Mouse (Mus musculus) intestine, embryonic 14.5 days (tissue): ENCODE data around the gene Rab4a. TPM values are rescaled to one million over a fixed set of nuclear protein-coding genes. Genes with fewer than 3 reads are reported as not detected.

Experiments used
- ATAC-seq: fragments of 200-750 bp; cut with Nextera tagmentation; replicated peaks from 2 replicates; pipeline ENCODE4 v1.8.0; 2017; ENCODE audit warnings: low read depth, moderate number of reproducible peaks, moderate TSS enrichment, moderate library complexity; ENCODE audit not compliant: low FRiP score, low TSS enrichment
- DNase-seq: peaks from one replicate; pipeline ENCODE4 v3.0.0-alpha.2; 2018; ENCODE audit warnings: low spot score
- H3K27ac ChIP-seq: fragments of 300-500 bp; sonication (generic); 2 replicates; pipeline ENCODE4 v1.5.1; 2014; ENCODE audit warnings: low read depth, mild to moderate bottlenecking, control low read depth
- H3K27me3 ChIP-seq: fragments of 300-500 bp; sonication (generic); replicated peaks from 2 replicates; pipeline ENCODE4 v1.6.1; 2014; ENCODE audit warnings: low read length, control low read depth; ENCODE audit not compliant: control insufficient read depth, insufficient read depth
- H3K36me3 ChIP-seq: fragments of 300-500 bp; sonication (generic); 2 replicates; pipeline ENCODE4 v1.6.1; 2014; ENCODE audit warnings: low read length, control low read depth; ENCODE audit not compliant: control insufficient read depth, insufficient read depth
- H3K4me1 ChIP-seq: fragments of 300-500 bp; sonication (generic); replicated peaks from 2 replicates; pipeline ENCODE4 v1.6.1; 2014; ENCODE audit warnings: low read length, control low read depth, mixed read lengths; ENCODE audit not compliant: control insufficient read depth, insufficient read depth
- H3K4me2 ChIP-seq: fragments of 300-500 bp; sonication (generic); 2 replicates; pipeline ENCODE4 v1.6.1; 2014; ENCODE audit warnings: low read length
- H3K4me3 ChIP-seq: fragments of 300-500 bp; sonication (generic); 2 replicates; pipeline ENCODE4 v1.5.1; 2014; ENCODE audit warnings: low read depth, low read length, control low read depth, mixed read lengths
- H3K9ac ChIP-seq: fragments of 300-500 bp; sonication (generic); 2 replicates; pipeline ENCODE4 v1.6.1; 2014; ENCODE audit warnings: mild to moderate bottlenecking, low read length
- H3K9me3 ChIP-seq: fragments of 300-500 bp; sonication (generic); 2 replicates; pipeline ENCODE4 v1.6.1; 2016; ENCODE audit warnings: low read length, control low read depth; ENCODE audit not compliant: control insufficient read depth
- whole genome bisulfite sequencing: fragments of 180-500 bp; shearing (Covaris S2); extraction: QIAGEN DNeasy Blood & Tissue Kit; methylation state at CpG from one replicate; pipeline ENCODE4 v1.1.7; 2014; 5-methylcytosine and 5-hydroxymethylcytosine counted together
- polyA plus RNA-seq: library from polyadenylated mRNA; unstranded; fragments of >200 nt; fragmentation: Nextera tagmentation; extraction: Ambion mirVana; gene quantifications from 2 replicates; pipeline ENCODE4 v1.2.1, GENCODE M21; 2014

The Rab4a gene
- polyA plus RNA-seq, 1 experiment from 2014 or later: 52.0 TPM

DNA sequence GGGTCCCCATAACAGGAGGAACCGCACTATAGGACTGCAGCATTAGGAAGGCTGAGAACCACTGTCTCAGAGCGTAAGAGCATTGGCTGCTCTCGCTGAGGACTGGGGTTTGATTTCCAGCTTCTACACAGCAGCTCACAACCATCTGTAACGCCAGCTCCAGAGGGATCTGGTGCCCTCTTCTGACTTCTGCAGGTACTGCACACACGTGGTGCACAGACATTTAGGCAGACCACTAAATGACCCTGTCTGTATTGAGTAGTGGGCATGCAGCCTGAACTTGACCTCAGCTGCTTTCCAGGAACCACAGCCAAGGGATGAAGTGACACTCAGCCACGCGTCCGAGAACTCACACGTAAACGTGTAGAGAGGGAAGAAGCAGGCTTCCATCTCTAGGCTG is 17.3 kb downstream of the Rab4a start:
- Histone ChIP-seq H3K36me3 (peaks cover 24% of the 10 kb centered on the region), H3K4me3 (no peak overlapping the region), H3K4me1 (no peaks in the 10 kb centered on the region), H3K9ac (no peak overlapping the region), H3K27ac (no peak overlapping the region), H3K9me3 (no peaks in the 10 kb centered on the region), H3K27me3 (no peaks in the 10 kb centered on the region), H3K4me2 (no peak overlapping the region)
- whole genome bisulfite sequencing: 94% methylated on average over 10 of the region's 10 CpGs
- no peak for DNase-seq
- ATAC-seq: no peak

DNA sequence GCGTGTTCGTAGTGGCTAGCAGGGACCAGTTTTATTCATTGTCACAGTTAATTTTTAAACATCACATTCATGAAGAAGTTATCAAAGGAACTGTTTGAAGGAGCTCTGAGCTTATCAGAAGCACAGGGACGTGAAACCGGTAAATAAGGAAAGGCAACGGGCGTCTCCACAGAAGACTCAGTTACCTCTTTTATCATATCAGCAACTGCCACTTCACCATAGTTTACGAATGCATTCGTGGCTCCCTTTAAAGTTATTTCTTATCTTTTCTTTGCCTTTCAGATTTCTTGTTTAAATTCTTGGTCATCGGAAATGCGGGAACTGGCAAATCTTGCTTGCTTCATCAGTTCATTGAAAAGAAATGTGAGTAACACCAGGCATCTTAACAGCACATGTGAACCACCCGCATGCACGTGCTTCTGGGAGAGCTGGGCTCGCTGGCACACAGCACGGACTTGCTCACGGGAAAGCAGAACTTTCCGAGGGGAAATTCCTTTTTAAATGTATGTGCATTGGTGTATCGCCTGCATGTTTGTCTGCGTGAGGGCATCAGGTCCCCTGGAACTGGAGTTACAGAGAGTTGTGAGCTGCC is 17.8 kb downstream of the Rab4a start:
- ATAC-seq (no peak), DNase-seq (no peak)
- no peaks in the 10 kb centered on the region for H3K4me1 ChIP-seq
- H3K9me3 ChIP-seq: no peaks in the 10 kb centered on the region
- no peak overlapping the region for H3K27ac ChIP-seq
- H3K9ac ChIP-seq: no peak overlapping the region
- no peak overlapping the region for H3K4me3 ChIP-seq
- WGBS: 82% methylated on average over 18 of the region's 18 CpGs
- no peaks in the 10 kb centered on the region for H3K27me3 ChIP-seq
- no peak overlapping the region for H3K4me2 ChIP-seq
- peaks cover 29% of the 10 kb centered on the region for H3K36me3 ChIP-seq

- WGBS: 62% methylated on average over 9 of the region's 9 CpGs
- no peak for ATAC-seq
- DNase-seq: no peak
- Histone ChIP-seq H3K4me2 (no peak overlapping the region), H3K4me3 (no peak overlapping the region), H3K27me3 (no peaks in the 10 kb centered on the region), H3K9me3 (no peaks in the 10 kb centered on the region), H3K4me1 (no peaks in the 10 kb centered on the region), H3K36me3 (peaks cover 52% of the 10 kb centered on the region), H3K27ac (no peak overlapping the region), H3K9ac (no peak overlapping the region)
Measured at GRCm38 (mm10) chr8:123826001-123826400, 20.2 kb downstream of the Rab4a start.

- H3K27ac ChIP-seq: no peak overlapping the region
- ATAC-seq: no peak
- no peak overlapping the region for H3K4me3 ChIP-seq
- no peak overlapping the region for H3K4me2 ChIP-seq
- H3K9me3 ChIP-seq: no peaks in the 10 kb centered on the region
- peaks cover 55% of the 10 kb centered on the region for H3K36me3 ChIP-seq
- 90% methylated on average over 7 of the region's 7 CpGs for WGBS
- H3K4me1 ChIP-seq: no peaks in the 10 kb centered on the region
- H3K27me3 ChIP-seq: no peaks in the 10 kb centered on the region
- no peak overlapping the region for H3K9ac ChIP-seq
- DNase-seq: no peak
Measured at GRCm38 (mm10) chr8:123826758-123827157, 21.0 kb downstream of the Rab4a start.

DNA sequence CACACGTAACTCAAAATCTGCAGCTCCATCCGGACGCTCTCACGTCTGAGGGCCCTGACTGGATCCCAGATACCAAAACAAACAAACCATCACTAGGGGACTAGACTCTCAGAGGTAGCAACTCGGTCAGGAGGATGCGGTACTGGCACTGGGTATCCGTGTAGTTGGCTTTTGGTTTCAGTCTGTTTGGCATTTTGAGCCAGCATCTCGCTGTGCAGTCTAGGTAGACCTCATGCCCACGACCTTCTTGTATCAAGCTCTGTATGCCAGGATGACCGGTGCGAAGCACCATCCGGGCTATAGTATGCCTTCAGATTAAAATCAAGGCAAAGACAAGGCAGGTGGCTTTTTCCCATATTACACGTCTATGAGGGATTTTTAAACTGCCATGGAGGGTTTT is 21.7 kb downstream of the Rab4a start:
- WGBS: 88% methylated on average over 13 of the region's 13 CpGs
- H3K4me1 ChIP-seq: no peaks in the 10 kb centered on the region
- no peak for ATAC-seq

GRCm38 (mm10) chr8:123832757-123833156 is 27.0 kb downstream of the Rab4a start:
- over 99% methylated on average over 4 of the region's 4 CpGs for WGBS
- no peaks in the 10 kb centered on the region for H3K27me3 ChIP-seq
- no peak overlapping the region for H3K4me3 ChIP-seq
- no peak overlapping the region for H3K27ac ChIP-seq
- no peaks in the 10 kb centered on the region for H3K4me1 ChIP-seq
- ATAC-seq (no peak), DNase-seq (peak; percentile 67)
- H3K9me3 ChIP-seq: no peaks in the 10 kb centered on the region
- no peak overlapping the region for H3K9ac ChIP-seq
- H3K36me3 ChIP-seq: peaks cover 82% of the 10 kb centered on the region
- H3K4me2 ChIP-seq: no peak overlapping the region

More for the DNA sequence above, 21.7 kb downstream of the Rab4a start:
- H3K9ac ChIP-seq: no peak overlapping the region
- no peak for DNase-seq
- no peak overlapping the region for H3K27ac ChIP-seq
- H3K4me3 ChIP-seq: no peak overlapping the region
- H3K9me3 ChIP-seq: no peaks in the 10 kb centered on the region
- no peak overlapping the region for H3K4me2 ChIP-seq
- H3K36me3 ChIP-seq: peaks cover 62% of the 10 kb centered on the region
- H3K27me3 ChIP-seq: no peaks in the 10 kb centered on the region

DNA sequence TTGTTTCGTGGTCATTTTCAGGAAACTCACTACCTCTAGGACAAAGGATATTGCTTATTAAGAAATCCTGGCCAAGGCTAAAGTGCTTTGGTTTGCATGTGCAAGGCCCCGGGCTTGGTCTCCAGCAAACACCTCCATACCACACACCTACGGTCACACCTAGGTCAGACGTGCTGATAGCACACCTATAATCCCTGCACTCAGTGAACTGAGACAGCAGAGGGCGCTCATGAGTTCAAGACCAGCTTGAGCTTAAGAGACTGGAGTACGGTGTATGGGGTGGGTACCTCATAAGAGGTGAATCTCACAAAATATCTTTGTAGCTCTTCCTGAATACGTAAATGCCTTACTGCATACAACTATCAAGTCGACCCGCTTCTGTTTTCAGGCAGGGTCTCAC is 29.7 kb downstream of the Rab4a start:
- WGBS: 58% methylated on average over 9 of the region's 9 CpGs
- no peaks in the 10 kb centered on the region for H3K4me1 ChIP-seq
- DNase-seq (peak; percentile 77), ATAC-seq (no peak; the same call in 1 of the 2 replicates)
- no peak overlapping the region for H3K9ac ChIP-seq
- H3K4me3 ChIP-seq: no peak overlapping the region
- H3K27me3 ChIP-seq: no peaks in the 10 kb centered on the region
- no peaks in the 10 kb centered on the region for H3K9me3 ChIP-seq
- peaks cover 59% of the 10 kb centered on the region for H3K36me3 ChIP-seq
- H3K27ac ChIP-seq: no peak overlapping the region
- no peak overlapping the region for H3K4me2 ChIP-seq

DNA sequence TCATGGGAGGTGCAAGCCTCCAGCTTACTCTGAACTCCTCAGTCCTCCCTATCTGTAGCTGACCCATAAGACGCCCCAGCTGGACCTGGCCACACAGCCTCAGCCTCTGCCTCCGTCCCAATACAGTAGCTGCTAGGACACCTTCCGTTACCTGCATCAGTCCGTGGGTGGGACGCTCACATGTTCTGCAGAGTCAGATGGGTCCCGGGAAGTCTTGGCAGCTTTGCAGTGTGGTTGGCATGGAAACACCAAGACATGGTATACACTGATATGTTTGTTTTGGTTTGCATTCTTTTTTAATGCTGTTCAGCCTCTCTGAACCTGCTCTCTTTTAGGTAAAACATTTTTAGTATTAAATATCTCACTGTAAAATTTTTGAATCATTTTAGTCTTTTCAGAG is 30.6 kb downstream of the Rab4a start:
- H3K36me3 ChIP-seq: peaks cover 54% of the 10 kb centered on the region
- 90% methylated on average over 6 of the region's 6 CpGs for WGBS
- no peak overlapping the region for H3K27ac ChIP-seq
- no peak overlapping the region for H3K9ac ChIP-seq
- ATAC-seq (no peak), DNase-seq (no peak)
- H3K4me3 ChIP-seq: no peak overlapping the region
- no peaks in the 10 kb centered on the region for H3K4me1 ChIP-seq
- H3K27me3 ChIP-seq: no peaks in the 10 kb centered on the region
- no peaks in the 10 kb centered on the region for H3K9me3 ChIP-seq
- H3K4me2 ChIP-seq: no peak overlapping the region

DNA sequence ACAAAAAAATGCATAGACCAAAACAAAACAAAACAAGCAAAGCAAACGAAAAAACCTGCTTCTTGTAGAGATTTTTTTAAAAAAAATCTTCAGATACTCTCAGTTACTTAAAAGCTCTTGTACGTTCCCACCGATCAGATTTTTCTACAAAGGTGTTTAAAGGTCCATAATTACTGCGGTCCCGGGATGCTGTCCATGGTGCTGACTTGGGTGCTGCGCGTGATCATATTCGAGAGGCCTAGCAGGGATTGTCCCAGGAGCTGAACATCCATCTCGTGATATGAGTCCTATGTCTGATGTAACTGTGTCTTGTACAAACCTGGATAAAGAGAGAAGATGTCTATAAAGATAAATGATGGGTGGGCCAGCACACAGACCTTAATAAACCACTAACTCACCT is 32.7 kb downstream of the Rab4a start:
- Histone ChIP-seq H3K36me3 (peaks cover 41% of the 10 kb centered on the region), H3K4me1 (no peaks in the 10 kb centered on the region), H3K9me3 (no peaks in the 10 kb centered on the region), H3K27me3 (no peaks in the 10 kb centered on the region), H3K9ac (no peak overlapping the region), H3K4me3 (no peak overlapping the region), H3K4me2 (no peak overlapping the region), H3K27ac (no peak overlapping the region)
- WGBS: 69% methylated on average over 9 of the region's 9 CpGs
- ATAC-seq: no peak
- DNase-seq: peak; percentile 76
